Mouse (Mus musculus): ENCODE data around the gene Arid1b.

The Arid1b gene

GRCm38 (mm10) chr17:5153461-5153860 lies 159.3 kb downstream of the Arid1b start:
- no peak for DNase-seq (ENCODE audit: low read depth, low spot score)

- DNase-seq (ENCODE audit: low read depth, low spot score): no peak
Measured at GRCm38 (mm10) chr17:5154322-5154721, 160.2 kb downstream of the Arid1b start.

DNA sequence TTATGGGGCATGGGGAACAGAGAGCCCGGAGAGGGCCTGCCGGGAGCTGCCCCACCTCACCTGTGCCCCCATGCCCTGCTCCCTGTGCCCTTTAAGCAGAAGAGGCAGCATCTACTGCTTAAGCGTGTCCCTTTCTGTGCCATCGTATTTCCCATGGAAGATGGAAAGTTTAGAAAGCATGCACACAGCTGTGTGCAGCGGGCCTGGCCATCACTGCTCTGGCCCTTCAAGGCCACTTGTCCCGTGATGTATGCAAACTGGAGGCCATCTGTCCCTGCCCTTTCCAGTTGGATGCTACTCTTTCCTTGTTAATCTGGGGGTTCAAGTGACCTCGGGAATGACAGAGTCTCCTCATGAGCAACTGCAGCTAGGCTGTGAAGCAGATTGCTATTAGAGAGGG lies 163.5 kb downstream of the Arid1b start:
- no peak for DNase-seq (ENCODE audit: low read depth, low spot score)

GRCm38 (mm10) chr17:5162525-5162924 lies 168.4 kb downstream of the Arid1b start:
- DNase-seq (ENCODE audit: low read depth, low spot score): no peak

- no peak for DNase-seq (ENCODE audit: low read depth, low spot score)
Measured at GRCm38 (mm10) chr17:5163251-5163826, 169.2 kb downstream of the Arid1b start.

GRCm38 (mm10) chr17:5164794-5165193 lies 170.7 kb downstream of the Arid1b start:
- no peak for DNase-seq (ENCODE audit: low read depth, low spot score)

DNA sequence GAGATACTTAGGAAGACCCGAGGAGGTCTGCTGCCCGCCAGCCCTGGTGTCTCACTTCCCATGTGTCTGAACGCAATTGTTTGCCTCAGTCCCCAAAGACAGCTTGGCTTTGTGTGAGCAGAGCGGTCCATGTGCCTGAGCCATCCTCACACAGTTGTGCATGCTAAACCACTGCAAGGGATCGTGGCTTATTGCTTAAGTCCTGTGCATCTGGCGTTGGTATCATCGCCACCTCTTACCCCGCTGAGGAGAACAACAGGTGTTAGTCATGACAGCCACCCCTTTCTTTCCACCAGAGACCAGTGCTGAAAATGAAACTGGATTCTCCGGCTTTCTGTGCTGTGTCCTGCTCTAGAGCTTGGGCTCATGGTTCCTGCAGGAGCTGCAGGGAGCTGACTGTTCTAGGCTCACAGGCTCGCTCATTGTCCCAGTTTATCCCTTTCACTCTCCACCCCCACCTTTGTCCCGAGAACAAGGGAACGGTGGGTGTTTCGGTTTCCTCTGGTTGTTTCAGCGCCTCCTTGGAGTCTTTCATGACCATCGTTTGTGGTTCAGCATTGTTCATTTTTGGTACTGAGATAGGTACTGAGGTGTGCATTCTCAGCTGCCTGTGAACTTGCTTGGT lies 171.2 kb downstream of the Arid1b start:
- DNase-seq (ENCODE audit: low read depth, low spot score): peak; percentile 39

GRCm38 (mm10) chr17:5166175-5166574 lies 172.0 kb downstream of the Arid1b start:
- no peak for DNase-seq (ENCODE audit: low read depth, low spot score)

- DNase-seq (ENCODE audit: low read depth, low spot score): no peak
Measured at GRCm38 (mm10) chr17:5168046-5168445, 173.9 kb downstream of the Arid1b start.

GRCm38 (mm10) chr17:5168640-5169039 lies 174.5 kb downstream of the Arid1b start:
- no peak for DNase-seq (ENCODE audit: low read depth, low spot score)

GRCm38 (mm10) chr17:5170321-5170720 lies 176.2 kb downstream of the Arid1b start:
- no peak for DNase-seq (ENCODE audit: low read depth, low spot score)

- DNase-seq (ENCODE audit: low read depth, low spot score): no peak
Measured at GRCm38 (mm10) chr17:5171467-5171866, 177.3 kb downstream of the Arid1b start.

GRCm38 (mm10) chr17:5174426-5175020 lies 180.4 kb downstream of the Arid1b start:
- no peak for DNase-seq (ENCODE audit: low read depth, low spot score)

- no peak for DNase-seq (ENCODE audit: low read depth, low spot score)
Measured at GRCm38 (mm10) chr17:5175535-5175934, 181.4 kb downstream of the Arid1b start.

- peak; percentile 73 for DNase-seq (ENCODE audit: low read depth, low spot score)
Measured at GRCm38 (mm10) chr17:5176315-5176714, 182.2 kb downstream of the Arid1b start.

DNA sequence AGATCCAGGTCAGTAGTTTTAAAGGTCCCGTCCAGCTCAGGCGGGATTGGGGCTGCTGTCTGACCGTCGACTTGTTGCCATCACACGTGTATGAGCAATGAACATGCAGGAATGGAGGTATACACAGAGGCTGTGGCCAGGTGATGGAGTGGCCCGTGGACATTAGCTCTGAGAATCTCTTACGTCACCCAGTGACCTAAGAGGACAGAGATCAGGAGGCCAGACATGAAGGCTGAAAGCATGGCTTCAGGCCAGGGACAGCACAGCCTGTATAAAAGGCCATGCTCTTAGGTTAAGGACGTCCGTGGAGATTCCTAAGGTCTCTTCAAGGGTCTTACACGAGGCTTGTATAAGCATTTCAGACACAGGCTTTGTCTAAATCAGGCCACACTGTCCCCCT lies 184.4 kb downstream of the Arid1b start:
- DNase-seq (ENCODE audit: low read depth, low spot score): no peak

- no peak for DNase-seq (ENCODE audit: low read depth, low spot score)
Measured at GRCm38 (mm10) chr17:5179004-5179403, 184.9 kb downstream of the Arid1b start.

GRCm38 (mm10) chr17:5179412-5179811 lies 185.3 kb downstream of the Arid1b start:
- DNase-seq (ENCODE audit: low read depth, low spot score): no peak

DNA sequence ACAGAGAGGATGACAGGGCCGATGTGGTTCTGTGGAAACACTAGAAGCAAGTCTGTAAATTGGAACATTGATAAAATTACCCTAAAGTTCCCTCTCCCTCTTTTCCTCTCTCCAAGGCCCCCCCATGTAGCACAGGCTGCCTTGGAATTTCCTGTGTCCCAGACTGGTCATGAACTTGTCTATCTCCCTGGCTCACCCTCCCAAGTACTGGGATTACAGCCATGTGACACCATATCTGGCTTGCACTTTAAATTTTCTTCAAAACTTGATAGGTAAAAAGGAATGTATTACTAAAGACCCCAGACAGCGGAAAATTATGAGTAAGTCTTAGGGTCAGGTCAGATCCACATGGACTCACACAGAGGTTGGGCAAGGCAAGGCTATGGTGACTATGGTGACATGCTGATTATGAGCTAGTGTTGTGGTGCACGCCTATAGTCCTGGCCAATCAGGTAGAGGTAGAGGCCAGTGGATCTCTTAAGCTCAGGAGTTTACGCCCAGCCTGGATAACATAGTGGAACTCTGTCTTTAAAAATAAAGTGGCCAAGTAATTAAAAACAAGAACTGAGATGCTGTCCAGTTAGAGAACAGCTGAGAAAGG lies 185.9 kb downstream of the Arid1b start:
- no peak for DNase-seq (ENCODE audit: low read depth, low spot score)

DNA sequence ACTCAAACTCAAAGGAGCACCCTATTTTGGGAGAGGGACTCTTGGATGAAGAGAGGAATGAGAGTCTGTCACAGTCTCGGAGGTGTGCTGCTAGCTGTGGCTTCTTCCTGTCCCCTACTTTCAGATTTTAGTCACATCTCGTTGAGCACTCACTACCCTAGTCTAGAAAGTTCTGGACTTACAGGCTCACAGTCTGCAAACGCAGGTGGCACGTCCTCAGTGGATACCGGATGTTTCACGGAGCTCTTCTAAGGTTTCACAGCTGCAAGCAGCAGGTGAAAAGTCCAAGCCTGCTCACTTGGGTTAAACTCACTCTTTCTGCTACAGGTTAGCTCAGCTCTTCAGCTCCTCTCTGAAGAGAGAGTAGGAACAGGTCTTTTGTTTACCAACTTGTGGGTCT lies 186.8 kb downstream of the Arid1b start:
- DNase-seq (ENCODE audit: low read depth, low spot score): no peak

- DNase-seq (ENCODE audit: low read depth, low spot score): no peak
Measured at GRCm38 (mm10) chr17:5182493-5182892, 188.4 kb downstream of the Arid1b start.

DNA sequence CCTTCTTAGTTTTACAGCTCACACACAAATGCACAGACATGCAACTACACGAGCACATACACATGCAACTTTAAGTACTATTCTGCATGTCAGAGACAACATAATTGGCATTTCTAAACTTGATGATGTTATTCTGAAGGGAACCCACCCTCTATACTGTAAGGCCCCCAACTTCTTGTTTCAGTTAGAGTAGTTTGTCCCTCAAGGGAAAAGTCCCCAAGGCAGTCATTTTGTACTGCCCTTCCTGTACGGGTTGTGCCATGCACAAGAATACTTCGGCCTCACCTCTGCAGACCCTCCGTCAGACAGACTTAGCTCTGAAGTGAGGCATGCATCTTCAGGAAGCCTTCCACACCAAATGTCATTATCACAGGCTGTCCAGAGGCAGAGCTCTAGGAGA lies 191.4 kb downstream of the Arid1b start:
- no peak for DNase-seq (ENCODE audit: low read depth, low spot score)

DNA sequence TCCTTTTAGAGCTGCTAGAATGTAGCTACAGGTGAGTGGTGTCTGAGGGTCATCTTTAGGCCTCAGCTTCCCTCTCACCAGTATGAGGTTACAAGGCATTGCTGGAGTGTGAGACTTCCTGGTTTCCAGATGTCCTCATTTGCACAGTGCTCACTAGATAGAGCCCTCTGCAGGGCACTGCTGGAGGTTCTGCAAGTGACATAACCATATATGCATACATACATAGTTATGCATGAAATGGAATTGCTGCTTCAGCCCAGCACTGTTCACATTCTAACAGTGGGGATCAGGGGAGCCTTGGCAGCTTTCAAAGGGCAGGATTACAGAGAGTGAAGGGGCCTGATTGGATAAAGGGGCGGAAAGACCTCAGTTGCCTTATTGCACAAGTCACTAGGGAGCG lies 193.4 kb downstream of the Arid1b start:
- no peak for DNase-seq (ENCODE audit: low read depth, low spot score)
